Mouse (Mus musculus) kidney, postnatal 0 days (tissue): ENCODE measurements around the gene Fnbp4. TPM values are rescaled to one million over a fixed set of nuclear protein-coding genes. Genes with fewer than 3 reads are reported as not detected.

Source experiments
- ATAC-seq: fragments of 200-750 bp; cut with Nextera tagmentation; replicated peaks from 2 replicates; pipeline ENCODE4 v1.8.0; 2017; ENCODE audit warnings: low read depth, moderate number of reproducible peaks, moderate TSS enrichment, moderate library complexity; ENCODE audit not compliant: low FRiP score
- DNase-seq: peaks from one replicate; pipeline ENCODE4 v3.0.0-alpha.2; 2016; ENCODE audit warnings: low spot score
- H3K27ac ChIP-seq: fragments of 300-500 bp; sonication (generic); 2 replicates; pipeline ENCODE4 v1.5.1; 2014; ENCODE audit warnings: mild to moderate bottlenecking
- H3K27me3 ChIP-seq: fragments of 300-500 bp; sonication (generic); 2 replicates; pipeline ENCODE4 v1.6.1; 2014; ENCODE audit warnings: low read length, mixed read lengths; ENCODE audit not compliant: insufficient read depth
- H3K36me3 ChIP-seq: fragments of 300-500 bp; sonication (generic); 2 replicates; pipeline ENCODE4 v1.6.1; 2014; ENCODE audit warnings: low read length, mixed read lengths; ENCODE audit not compliant: insufficient read depth
- H3K4me1 ChIP-seq: fragments of 300-500 bp; sonication (generic); replicated peaks from 2 replicates; pipeline ENCODE4 v1.6.1; 2014; ENCODE audit warnings: antibody characterized with exemption, low read length, mixed read lengths; ENCODE audit not compliant: insufficient read depth
- H3K4me2 ChIP-seq: fragments of 300-500 bp; sonication (generic); 2 replicates; pipeline ENCODE4 v1.6.1; 2014; ENCODE audit warnings: mild to moderate bottlenecking, low read length, moderate library complexity, mixed read lengths
- H3K4me3 ChIP-seq: fragments of 300-500 bp; sonication (generic); replicated peaks from 2 replicates; pipeline ENCODE4 v1.5.1; 2014; ENCODE audit warnings: low read depth, low read length
- H3K9ac ChIP-seq: fragments of 300-500 bp; sonication (generic); 2 replicates; pipeline ENCODE4 v1.6.1; 2014; ENCODE audit warnings: low read depth, low read length
- H3K9me3 ChIP-seq: fragments of 300-500 bp; sonication (generic); replicated peaks from 2 replicates; pipeline ENCODE4 v1.6.1; 2016; ENCODE audit warnings: low read length, inconsistent platforms, mixed read lengths
- CTCF ChIP-seq: IDR thresholded peaks from 2 replicates; pipeline ENCODE4 v1.5.1; 2016; ENCODE audit warnings: antibody characterized with exemption, low read depth, mild to moderate bottlenecking, moderate library complexity
- WGBS: fragments of 180-500 bp; shearing (Covaris S2); extraction: QIAGEN DNeasy Blood & Tissue Kit; methylation state at CpG from one replicate; pipeline ENCODE4 v1.1.7; 2014; 5-methylcytosine and 5-hydroxymethylcytosine counted together
- polyA plus RNA-seq: library from polyadenylated mRNA; unstranded; fragments of >200 nt; fragmentation: Nextera tagmentation; extraction: Ambion mirVana; gene quantifications from 2 replicates; pipeline ENCODE4 v1.2.1, GENCODE M21; 2015

Gene Fnbp4
- polyA plus RNA-seq, 1 experiment from 2014 or later: 44.2 TPM

- no peak for TF ChIP-seq CTCF
- no peak overlapping the region for H3K4me3 ChIP-seq
- no peak overlapping the region for H3K27ac ChIP-seq
- 86% methylated on average over 11 of the region's 11 CpGs for WGBS
- ATAC-seq (no peak), DNase-seq (no peak)
- no peaks in the 10 kb centered on the region for H3K27me3 ChIP-seq
- no peaks in the 10 kb centered on the region for H3K9me3 ChIP-seq
- no peak overlapping the region for H3K9ac ChIP-seq
- peaks cover 48% of the 10 kb centered on the region for H3K36me3 ChIP-seq
- H3K4me2 ChIP-seq: no peak overlapping the region
- H3K4me1 ChIP-seq: no peaks in the 10 kb centered on the region
Observed at GRCm38 (mm10) chr2:90735326-90735725, 9.8 kb upstream of the Fnbp4 start.

DNA sequence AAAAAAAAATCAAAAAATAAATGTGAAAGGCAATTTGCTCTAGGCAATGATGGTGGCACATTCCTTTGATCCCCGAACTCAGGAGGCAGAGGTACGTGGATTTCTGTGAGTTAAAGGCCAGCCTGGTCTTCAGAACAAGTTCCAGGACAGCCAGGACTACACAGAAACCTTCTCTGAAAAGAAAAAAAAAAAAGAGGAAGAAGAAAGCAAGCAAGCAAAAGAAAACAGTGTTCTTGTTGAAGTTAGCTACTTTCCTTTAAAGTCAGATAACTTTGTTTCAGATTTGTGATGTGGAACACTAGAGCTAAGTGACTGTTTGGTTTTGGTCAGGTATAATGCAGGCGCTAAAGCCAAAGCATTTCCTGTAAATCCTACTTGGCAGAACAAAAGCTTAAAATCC is 6.4 kb upstream of the Fnbp4 start:
- Histone ChIP-seq H3K4me2 (no peak overlapping the region), H3K4me1 (no peaks in the 10 kb centered on the region), H3K9me3 (no peaks in the 10 kb centered on the region), H3K9ac (no peak overlapping the region), H3K36me3 (peaks cover 20% of the 10 kb centered on the region; the same call in 1 of the 2 replicates), H3K4me3 (no peak overlapping the region), H3K27me3 (no peaks in the 10 kb centered on the region), H3K27ac (no peak overlapping the region)
- DNase-seq (no peak), ATAC-seq (no peak)
- no peak for TF ChIP-seq CTCF
- 91% methylated on average over 3 of the region's 3 CpGs for WGBS

- no peaks in the 10 kb centered on the region for H3K9me3 ChIP-seq
- no peak overlapping the region for H3K4me3 ChIP-seq
- WGBS: 93% methylated on average over 3 of the region's 3 CpGs
- H3K9ac ChIP-seq: no peak overlapping the region
- DNase-seq: no peak
- peaks cover 15% of the 10 kb centered on the region; the same call in 1 of the 2 replicates for H3K36me3 ChIP-seq
- ATAC-seq: no peak
- no peak overlapping the region for H3K27ac ChIP-seq
- H3K4me2 ChIP-seq: no peak overlapping the region
- no peaks in the 10 kb centered on the region for H3K4me1 ChIP-seq
- no peaks in the 10 kb centered on the region for H3K27me3 ChIP-seq
- no peak for TF ChIP-seq CTCF
Observed at GRCm38 (mm10) chr2:90739327-90739726, 5.8 kb upstream of the Fnbp4 start.

DNA sequence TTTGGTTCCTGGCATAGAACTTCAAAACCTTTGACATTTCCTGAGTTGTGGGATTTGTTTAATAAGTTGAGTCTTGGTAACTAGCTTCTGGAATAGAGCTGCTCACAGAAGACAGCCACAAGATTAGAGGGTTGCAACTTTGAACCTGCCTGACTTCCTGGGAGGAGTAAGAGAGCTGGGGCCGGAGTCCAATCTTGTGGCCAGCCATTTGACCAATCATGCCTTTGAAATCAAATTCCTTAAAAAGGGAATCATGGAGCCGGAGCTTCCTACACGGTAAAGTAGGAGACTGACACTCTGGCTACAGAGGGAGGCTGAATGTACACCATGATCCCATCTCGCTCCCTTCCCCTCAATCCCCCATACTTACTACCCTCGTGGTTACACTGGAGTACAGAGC is 5.2 kb upstream of the Fnbp4 start:
- peaks cover 13% of the 10 kb centered on the region; the same call in 1 of the 2 replicates for H3K36me3 ChIP-seq
- DNase-seq (no peak), ATAC-seq (peak; percentile 71; the same call in 1 of the 2 replicates)
- no peaks in the 10 kb centered on the region for H3K4me1 ChIP-seq
- H3K4me2 ChIP-seq: no peak overlapping the region
- H3K4me3 ChIP-seq: no peak overlapping the region
- TF ChIP-seq CTCF: no peak
- WGBS: 78% methylated on average over 5 of the region's 5 CpGs
- H3K27me3 ChIP-seq: no peaks in the 10 kb centered on the region
- no peaks in the 10 kb centered on the region for H3K9me3 ChIP-seq
- no peak overlapping the region for H3K9ac ChIP-seq
- no peak overlapping the region for H3K27ac ChIP-seq

DNA sequence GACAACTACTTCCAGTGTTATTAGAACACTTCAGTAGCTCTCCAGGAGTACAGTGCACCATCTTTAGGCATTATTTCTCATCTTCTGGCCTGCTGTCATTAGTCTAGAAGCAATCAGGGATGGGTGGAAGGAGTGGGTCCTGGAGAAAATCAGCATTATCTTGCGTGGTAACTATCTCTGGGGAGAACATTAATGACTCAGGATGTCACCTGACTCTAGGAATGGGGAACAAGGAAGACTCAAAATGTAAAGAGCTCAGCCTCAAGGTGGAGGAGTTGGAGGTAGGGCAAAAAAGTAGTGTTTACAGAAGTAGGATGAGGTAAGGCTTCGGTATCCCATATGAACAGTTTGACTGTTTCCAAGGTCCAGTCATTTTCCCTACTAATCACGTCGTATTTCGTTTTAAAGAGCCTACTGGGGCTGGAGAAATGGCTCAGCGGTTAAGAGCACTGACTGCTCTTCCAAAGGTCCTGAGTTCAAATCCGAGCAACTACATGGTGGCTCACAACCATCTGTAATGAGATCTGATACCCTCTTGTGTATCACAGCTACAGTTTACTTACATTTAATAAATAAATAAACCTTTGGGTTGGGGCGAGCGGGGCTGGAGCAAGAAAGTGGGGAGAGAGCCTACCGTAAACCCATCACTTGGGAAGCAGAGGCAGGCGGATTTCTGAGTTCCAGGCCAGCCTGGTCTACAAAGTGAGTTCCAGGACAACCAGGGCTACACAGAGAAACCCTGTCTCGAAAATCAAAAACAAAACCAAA is 701 bp upstream of the Fnbp4 start:
- Histone ChIP-seq H3K4me2 (peak overlapping the region; percentile 47), H3K4me1 (no peaks in the 10 kb centered on the region), H3K27me3 (no peaks in the 10 kb centered on the region), H3K27ac (peak overlapping the region; percentile 82), H3K9me3 (no peaks in the 10 kb centered on the region), H3K36me3 (no peaks in the 10 kb centered on the region), H3K4me3 (peak overlapping the region; percentile 13; the same call in 1 of the 2 replicates), H3K9ac (peak overlapping the region; percentile 37; the same call in 1 of the 2 replicates)
- WGBS: 69% methylated on average over 12 of the region's 12 CpGs
- no peak for DNase-seq
- ATAC-seq: no peak
- no peak for TF ChIP-seq CTCF

DNA sequence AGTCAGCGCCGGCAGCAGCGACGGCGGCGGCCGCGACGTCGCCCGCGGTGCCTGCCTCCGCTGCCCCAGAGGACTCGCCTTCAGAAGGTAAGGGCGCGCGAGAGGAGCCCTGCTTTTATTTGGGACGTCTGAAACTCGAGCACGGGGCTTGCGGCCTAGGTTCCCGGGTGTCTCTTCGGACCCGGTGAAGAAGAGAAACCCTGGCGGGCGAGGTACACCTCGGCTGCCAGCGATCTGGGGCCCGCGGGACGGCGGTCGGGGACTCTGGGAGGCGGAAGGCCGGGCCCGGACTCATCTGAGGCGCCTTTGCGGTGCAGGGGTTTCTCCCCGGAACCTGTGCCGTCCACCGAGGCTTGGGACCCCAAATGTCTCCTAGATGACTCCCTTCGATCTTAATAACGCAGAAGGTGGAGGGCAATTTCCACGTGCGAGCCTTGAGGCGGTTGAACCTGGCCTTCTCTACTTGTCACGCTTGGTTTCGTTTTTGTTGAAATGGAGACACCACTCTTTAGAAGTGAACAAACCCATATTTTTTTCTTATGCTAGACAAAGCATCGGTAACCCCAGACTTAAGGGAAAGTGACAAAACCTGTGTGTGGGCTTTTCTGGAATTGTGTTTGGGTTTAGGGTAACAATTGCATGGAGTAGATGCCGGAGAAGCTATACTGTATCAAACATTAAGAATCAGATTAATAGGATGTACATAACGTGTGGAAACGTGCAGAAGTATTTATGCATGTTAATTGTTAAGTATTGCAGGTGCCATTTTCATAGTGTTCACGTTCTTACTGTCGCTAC is 769 bp downstream of the Fnbp4 start:
- H3K27me3 ChIP-seq: no peaks in the 10 kb centered on the region
- H3K9me3 ChIP-seq: no peaks in the 10 kb centered on the region
- peak overlapping the region; percentile 98 for H3K4me3 ChIP-seq
- H3K4me1 ChIP-seq: no peaks in the 10 kb centered on the region
- ATAC-seq: peak; percentile 11; the same call in 1 of the 2 replicates
- H3K9ac ChIP-seq: peak overlapping the region; percentile 97
- peak overlapping the region; percentile 75 for H3K4me2 ChIP-seq
- 0 out of 2 replicates have a peak, but pooled peaks cover 6% of the 10 kb centered on the region for H3K36me3 ChIP-seq
- TF ChIP-seq CTCF: no peak
- DNase-seq: peak; percentile 44
- WGBS: under 1% methylated on average over 54 of the region's 54 CpGs
- peak overlapping the region; percentile 99 for H3K27ac ChIP-seq
